Mouse (Mus musculus) adipocyte (in vitro differentiated cells): ENCODE data around the gene 2510039O18Rik.

Source experiments
- DNase-seq: peaks from one replicate; pipeline ENCODE4 v3.0.0-alpha.2; 2016; ENCODE audit warnings: low spot score

The 2510039O18Rik gene

GRCm38 (mm10) chr4:147936331-147936954 is 4.3 kb upstream of the 2510039O18Rik start, which contains the start of gene Plod1:
Gene Plod1 (minus strand): TSS chr4:147936767.
- DNase-seq, result peak; percentile 73

DNA sequence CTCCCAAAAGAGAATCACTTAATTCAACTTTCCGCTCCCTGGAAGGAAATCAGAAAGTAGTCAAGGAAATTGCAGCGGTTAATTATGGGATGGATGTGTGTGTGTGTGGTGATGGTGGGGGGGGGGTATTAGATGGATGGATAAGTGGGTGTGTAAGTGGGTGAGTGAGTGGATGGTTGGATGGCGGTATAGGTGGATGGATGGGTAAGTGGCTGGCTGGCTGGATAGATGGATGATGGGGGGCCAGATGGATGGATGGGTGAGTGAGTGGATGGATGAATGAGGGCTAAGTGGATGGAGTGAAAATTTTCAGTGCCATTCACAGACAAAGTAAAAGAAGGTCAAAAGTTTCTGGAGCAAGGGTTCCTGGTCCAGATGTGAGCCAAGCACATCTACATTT is 3.7 kb upstream of the 2510039O18Rik start:
- DNase-seq, result no peak

GRCm38 (mm10) chr4:147937486-147937885 is 3.2 kb upstream of the 2510039O18Rik start:
- DNase-seq, result no peak

DNA sequence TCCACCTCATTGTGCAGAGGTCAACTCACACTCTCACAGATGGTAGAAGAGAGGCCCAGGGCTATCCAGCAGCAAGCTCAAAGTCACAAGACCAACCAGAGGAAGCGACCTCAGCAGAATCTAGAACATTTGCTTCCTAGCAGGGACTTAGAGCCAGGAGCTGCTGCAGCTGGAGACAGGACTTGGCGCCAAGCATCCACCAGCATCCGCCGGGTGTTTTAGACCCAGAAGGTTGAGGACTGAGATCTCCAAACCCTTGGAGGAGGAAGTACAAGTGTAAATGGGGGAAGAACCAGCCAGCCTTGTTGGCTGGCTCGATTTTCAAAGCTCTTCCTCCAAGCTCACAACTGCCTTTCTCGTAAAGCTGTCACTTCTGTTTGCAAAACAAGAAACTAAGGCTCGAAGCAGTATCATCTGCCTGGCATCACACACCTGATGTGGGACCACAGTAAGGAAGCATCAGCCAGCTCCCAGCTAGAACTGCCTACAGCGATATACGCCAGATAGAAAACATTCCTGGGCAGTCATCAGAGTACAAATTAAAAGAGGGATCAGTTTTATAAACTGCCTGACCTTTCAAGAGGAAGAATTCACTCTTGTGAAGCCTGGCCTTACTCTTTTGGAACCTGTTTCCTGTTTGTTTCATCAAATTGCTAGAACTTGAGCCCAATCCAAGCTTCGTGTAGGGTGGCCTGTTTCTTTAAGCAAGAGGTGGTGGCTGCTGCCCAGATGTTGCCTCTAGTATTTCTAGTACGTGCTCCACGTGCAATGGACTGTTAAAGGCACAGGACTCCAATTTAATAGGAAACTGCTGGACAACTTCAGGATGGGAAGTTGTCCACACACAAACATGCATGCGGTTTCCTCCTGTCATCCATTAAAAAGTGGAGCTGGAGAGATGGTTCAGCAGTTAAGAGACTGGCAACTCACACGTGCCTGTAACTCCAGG is 2.3 kb upstream of the 2510039O18Rik start:
- DNase-seq, result peak; percentile 79

DNA sequence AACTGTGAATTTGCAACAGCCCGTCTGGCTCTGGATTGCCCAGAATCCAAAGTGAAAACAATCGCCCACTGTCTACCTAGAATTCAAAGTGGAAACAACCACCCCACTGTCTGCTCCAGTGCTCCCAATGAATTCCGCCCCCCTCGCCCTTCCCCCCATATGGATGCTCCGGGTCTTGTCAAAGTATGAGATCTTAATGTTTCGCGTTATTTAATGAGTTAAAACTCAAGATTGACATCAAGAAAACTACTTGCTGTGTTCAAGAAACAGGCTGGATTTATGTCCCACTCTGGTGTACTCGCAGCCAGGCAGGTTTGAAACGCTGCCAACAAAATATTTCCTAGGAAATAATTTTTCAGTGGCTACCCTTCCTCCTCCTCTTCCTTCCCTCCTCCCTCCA is 584 bp upstream of the 2510039O18Rik start:
- no peak for DNase-seq

GRCm38 (mm10) chr4:147941045-147942020 is 638 bp downstream of the 2510039O18Rik start:
- no peak for DNase-seq

GRCm38 (mm10) chr4:147943005-147943404 is 2.3 kb downstream of the 2510039O18Rik start:
- DNase-seq, result no peak

DNA sequence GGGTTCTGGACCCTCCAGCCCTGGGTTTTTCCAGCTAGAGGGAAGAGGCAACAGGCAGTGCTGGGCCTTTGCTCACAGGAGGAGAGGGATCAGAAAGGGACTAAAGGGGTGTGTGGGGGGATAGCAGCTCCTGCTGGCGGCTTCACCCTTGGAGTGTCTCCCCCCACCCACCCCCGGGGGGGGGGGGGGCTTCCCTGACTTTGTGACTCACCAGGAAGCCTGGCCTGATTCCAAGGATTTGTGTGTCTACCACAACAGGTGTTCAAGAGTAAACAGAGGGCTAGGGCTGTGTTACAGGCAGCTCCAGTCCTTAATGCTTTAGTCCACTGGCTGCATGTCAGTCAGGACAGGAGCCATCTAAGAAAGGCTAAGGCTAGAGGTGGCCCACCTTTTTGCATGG is 6.8 kb downstream of the 2510039O18Rik start:
- no peak for DNase-seq

DNA sequence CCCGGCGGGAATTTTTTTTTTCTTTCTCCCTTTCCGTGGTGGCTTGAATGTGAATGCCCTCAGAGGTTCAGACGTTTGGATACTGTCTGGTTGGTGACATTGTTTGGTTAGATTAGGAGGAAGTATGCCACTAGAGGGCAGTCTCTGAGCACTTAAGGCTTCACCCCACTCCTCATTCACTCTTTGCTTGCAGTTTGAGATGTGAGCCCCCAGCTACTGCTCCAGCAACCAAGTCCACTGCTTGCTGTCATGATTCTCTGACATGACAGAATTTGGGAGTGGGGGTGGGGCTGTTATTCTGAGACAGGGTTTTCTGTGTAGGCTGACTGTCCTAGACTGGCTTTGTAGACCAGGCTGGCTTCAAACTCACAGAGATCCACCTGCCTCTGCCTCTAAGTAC is 12.9 kb downstream of the 2510039O18Rik start:
- DNase-seq, result peak; percentile 64

GRCm38 (mm10) chr4:147957141-147957540 is 16.4 kb downstream of the 2510039O18Rik start:
- DNase-seq, result no peak

GRCm38 (mm10) chr4:147959881-147960831 is 19.5 kb downstream of the 2510039O18Rik start:
- peak; percentile 88 for DNase-seq

DNA sequence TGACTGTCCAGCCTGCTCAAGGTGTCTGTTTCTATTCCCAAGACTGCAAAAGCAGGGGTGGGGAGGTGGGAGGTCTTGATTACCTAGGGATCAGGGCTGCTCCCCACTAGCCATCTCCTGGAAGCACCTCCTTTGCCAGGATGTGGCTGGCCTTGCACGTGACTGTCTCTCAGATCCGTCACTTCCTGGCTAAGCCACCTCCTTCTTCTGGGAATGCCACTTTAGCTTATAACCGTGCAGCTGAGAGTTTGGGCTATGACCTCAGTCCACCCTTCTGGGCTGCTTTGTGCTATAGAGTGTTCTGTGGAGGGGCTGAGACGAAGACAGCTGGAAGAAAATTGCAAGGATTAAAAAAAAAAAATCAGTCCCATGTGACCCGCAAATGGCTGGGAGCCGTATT is 22.1 kb downstream of the 2510039O18Rik start:
- peak; percentile 43 for DNase-seq

- no peak for DNase-seq
Observed at GRCm38 (mm10) chr4:147963623-147964022, 22.9 kb downstream of the 2510039O18Rik start.

DNA sequence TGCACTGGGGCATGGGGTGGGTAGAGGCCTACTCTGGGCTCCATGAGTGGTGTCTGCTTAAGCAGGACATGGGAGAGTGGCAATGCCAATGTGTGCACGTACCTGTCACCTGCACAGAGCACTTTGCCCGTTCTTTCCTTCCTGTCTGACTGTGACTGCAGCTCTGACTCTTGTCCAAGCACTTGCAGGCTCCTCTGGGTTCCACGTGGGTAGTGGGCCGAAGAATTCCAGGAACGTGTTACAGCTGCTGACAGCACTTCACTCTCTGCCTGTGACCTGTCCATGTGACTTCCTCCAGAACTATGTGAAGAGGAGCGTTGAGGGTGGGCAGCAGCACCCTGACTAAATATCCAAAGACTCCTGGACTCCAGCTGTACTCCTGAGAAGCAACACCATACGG is 25.0 kb downstream of the 2510039O18Rik start:
- DNase-seq, result no peak

DNA sequence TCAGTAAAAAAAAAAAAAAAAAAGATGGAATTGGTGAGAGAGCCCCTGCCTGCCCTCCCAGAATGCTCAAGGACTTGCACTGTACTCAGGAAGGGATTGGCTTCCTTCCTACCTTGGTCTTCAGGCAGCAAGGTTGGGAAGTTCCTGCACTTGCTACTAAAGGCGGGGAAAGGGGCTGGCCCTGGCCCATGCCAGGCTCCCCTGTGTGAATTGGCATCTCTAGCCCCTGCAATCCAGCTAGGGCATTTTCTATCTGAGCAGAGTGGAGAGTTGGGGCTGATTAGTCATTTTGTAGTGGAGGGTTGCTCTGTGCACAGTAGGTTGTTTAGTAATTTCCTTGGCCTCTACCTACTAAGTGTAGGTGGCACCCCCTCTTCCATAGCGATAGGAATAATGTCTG is 28.1 kb downstream of the 2510039O18Rik start:
- DNase-seq, result no peak

DNA sequence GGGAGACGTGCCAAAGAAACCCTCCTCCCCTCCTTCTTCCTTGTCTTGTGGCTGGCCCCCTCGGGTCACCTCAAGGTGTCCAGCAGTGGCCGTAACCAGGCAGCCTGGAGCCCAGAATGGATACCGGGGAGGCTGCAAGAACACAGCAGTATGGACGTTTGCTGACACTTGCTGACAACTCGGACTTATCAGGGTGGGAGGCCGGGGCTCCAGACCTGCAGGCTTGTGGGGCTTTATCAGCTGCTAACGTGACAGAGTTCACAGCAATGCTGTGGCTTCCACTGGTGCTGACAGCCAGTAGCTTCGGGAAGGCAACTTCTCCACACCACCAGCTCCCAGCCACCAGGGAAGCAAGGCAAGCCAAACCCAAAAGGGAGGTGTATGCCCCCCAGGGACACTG is 28.6 kb downstream of the 2510039O18Rik start:
- no peak for DNase-seq

GRCm38 (mm10) chr4:147976237-147976636 is 35.5 kb downstream of the 2510039O18Rik start:
- DNase-seq, result no peak

GRCm38 (mm10) chr4:147977726-147978125 is 37.0 kb downstream of the 2510039O18Rik start:
- no peak for DNase-seq

- no peak for DNase-seq
Observed at GRCm38 (mm10) chr4:147978391-147978790, 37.7 kb downstream of the 2510039O18Rik start.

DNA sequence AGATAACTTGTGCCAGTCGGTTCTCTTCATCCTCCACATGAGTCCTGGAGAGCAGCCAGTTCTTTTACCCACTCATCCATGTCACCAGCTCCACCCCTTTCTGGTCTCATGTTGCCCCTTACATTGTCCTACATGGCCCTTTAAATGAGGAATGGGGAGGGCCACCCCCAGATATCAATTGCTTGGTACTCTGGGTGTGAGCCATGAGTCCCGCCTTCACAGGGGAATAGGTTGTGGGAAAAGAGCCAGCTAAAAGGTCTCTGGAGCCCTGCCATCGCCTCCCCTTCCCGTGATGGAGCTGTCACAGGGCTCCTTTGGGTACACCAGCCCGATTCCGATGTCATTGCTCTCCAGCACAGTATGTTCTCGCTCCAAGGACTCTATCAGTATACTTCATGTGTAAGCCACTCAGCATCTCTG is 38.8 kb downstream of the 2510039O18Rik start:
- no peak for DNase-seq
